Mouse (Mus musculus): Measurements from ENCODE around the gene Gpr39. TPM values are rescaled to one million over a fixed set of nuclear protein-coding genes. Genes with fewer than 3 reads are reported as not detected.
A peak's percentile ranks its signal among the peaks of the same experiment; 100 is the strongest.
"Not testable (repeated sequence)": the region's sequence is repeated elsewhere in the genome, so short reads cannot be mapped to it uniquely, and the experiment has no call there.

Gene Gpr39
- total RNA-seq (2021) = under 1 TPM; 0.17 to 0.25 TPM

DNA sequence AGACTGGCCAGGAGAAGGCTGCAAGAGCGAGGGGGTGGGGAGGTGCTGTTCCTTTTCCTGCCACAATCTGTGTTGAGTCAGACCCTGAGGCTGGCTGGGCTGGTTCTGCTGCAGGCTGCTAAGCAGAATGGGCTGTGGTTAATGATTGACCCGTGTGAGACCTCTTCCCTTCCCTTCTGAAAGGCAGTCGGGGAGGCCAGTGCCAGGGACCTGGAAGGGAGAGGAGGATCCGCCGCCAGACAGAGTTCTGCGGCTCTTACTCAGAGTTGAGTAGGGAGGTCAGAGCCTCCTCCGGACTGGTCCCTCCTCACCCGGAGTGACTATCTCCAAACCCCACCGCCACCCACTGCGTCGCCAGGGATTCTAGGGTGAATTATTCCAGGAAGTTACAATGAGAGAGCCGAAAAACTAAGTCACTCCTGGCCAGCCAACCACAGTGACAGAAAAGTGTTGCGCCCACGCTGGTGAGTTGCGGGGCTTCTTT is at the start of gene Gpr39:
Gpr39 (plus strand) TSS at position 206 of the 484 bp plus-strand sequence.
- DNase-seq = no peak

- DNase-seq = peak; percentile 4 to 5
Measured at GRCm38 (mm10) chr1:125639501-125640253, 37.1 kb upstream of the Gpr39 start.

GRCm38 (mm10) chr1:125643643-125644042 is 33.2 kb upstream of the Gpr39 start:
- DNase-seq = no peak

DNA sequence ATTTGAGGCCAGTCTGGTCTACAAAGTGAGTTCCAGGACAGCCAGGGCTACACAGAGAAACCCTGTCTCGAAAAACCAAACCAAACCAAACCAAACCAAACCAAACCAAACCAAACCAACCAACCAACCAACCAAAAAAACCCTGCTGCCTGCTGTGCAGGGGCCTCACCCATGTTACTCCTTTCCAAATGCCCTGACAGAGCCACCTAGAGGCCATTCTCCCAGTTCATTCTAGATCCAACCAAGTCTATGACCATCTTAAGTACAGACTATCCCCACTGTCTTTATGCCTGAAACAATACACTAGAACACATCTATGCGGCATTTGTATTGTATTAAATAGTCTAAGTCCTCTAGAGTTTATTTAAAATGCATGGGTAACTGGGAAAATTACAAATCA is 30.0 kb upstream of the Gpr39 start:
- not testable (repeated sequence) for DNase-seq

- DNase-seq = no peak
Measured at GRCm38 (mm10) chr1:125648011-125648410, 28.8 kb upstream of the Gpr39 start.

- DNase-seq = no peak
Measured at GRCm38 (mm10) chr1:125649056-125649455, 27.7 kb upstream of the Gpr39 start.

- DNase-seq = no peak
Measured at GRCm38 (mm10) chr1:125652836-125653594, 23.8 kb upstream of the Gpr39 start.

DNA sequence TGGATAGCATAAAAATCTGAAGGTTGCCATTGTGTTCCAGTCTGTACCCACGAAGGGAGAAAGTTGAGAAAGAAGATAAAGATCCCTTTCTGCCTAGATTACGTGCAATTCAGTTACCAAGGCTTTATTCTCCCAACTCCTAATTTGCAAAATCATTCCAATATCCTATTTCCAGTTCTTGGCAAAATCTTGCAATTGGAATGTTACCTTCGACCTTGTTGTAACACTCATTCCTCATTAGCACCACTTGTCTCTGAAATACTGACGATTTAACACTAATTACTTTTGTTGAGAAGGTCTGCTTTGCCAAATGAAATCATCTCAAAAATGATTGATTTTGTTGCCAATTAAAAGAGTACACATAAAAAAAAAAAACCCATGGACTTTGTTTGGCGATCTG is 19.4 kb upstream of the Gpr39 start:
- no peak for DNase-seq

DNA sequence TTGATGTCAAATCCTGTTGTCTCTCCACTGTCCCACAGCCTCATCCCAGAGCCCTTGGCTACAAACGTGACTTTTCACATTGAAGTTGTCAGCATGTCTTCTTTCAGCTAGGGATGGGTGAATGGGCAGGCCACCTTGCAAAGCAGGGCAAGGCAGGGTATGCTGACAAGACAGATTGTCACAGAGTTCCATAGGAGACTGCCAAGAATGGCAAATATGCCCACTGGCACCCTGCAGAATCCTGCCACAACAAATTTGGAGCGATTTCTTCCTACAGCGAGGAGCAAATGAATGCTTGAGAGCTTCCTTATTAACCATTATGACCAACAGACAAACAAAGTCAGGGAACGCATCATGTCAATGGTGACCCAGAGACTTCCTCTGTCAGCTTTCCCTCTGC is 16.6 kb upstream of the Gpr39 start:
- no peak for DNase-seq

DNA sequence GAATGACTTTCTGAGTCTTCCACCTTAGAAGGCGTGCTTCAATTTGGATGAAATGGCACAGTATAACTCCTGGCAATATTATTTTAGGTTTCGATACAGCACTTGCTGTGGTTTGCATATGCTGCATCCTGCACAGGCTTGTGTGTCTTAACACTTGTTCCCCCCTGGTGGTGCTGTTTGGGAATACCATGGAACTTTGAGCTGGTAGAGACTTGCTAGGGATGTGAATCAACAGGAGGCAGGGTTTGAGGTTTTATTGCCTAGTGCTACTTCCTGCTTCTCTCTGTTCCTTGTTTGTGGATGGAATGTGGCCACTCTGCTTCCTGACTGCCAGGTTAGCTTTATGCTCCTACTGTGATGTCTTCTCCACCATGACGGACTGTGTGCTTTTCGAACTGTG is 15.9 kb upstream of the Gpr39 start:
- DNase-seq = no peak

- DNase-seq = no peak
Measured at GRCm38 (mm10) chr1:125662058-125662457, 14.7 kb upstream of the Gpr39 start.

- DNase-seq = no peak
Measured at GRCm38 (mm10) chr1:125662660-125663059, 14.1 kb upstream of the Gpr39 start.

DNA sequence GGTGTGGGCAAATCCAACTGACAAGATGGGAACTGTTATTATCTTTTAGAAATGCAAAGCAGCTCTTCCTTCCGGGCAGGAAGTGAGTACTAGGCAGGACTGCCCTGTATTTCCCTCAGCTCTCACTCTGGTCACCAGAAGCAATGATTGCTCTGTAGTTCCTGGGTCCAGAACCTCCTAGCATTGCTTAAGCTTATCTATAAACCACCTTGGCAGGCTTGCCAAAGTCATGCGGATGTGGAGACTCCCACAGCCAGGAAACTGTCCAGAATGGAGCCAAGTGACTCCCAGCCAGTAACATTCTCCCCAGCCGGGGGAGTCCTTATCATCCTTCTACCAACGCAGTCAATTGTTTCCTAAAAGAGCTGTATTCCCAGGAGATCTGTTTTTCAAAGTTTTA is 13.7 kb upstream of the Gpr39 start:
- no peak for DNase-seq

GRCm38 (mm10) chr1:125665127-125665637 is 11.6 kb upstream of the Gpr39 start:
- no peak for DNase-seq

GRCm38 (mm10) chr1:125669035-125669434 is 7.8 kb upstream of the Gpr39 start:
- DNase-seq = no peak

GRCm38 (mm10) chr1:125675186-125675585 is 1.6 kb upstream of the Gpr39 start:
- DNase-seq = no peak

- no peak for DNase-seq
Measured at GRCm38 (mm10) chr1:125677286-125677685, 491 bp downstream of the Gpr39 start.

- DNase-seq = no peak
Measured at GRCm38 (mm10) chr1:125679522-125680077, 2.8 kb downstream of the Gpr39 start.

DNA sequence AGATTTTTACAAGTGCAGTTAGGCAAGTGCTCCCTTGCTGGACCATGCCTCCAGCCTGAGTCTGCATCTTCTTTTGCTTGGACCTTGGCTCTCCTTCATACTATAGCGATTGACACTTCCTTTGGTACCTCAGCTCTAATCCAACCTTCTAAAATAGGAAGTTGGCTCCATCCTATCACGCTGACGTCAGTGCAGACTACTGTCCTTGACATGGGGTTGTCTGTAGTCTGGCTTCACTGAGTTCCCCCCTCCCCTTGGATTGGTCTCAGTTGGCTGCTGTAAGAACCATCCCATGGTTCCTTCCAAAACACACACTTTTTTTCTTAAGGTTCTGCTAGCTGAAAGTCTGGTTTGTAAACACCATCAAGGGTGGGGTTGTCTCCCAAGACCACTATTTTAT is 7.6 kb downstream of the Gpr39 start:
- no peak for DNase-seq

- DNase-seq = no peak
Measured at GRCm38 (mm10) chr1:125685304-125685703, 8.5 kb downstream of the Gpr39 start.

DNA sequence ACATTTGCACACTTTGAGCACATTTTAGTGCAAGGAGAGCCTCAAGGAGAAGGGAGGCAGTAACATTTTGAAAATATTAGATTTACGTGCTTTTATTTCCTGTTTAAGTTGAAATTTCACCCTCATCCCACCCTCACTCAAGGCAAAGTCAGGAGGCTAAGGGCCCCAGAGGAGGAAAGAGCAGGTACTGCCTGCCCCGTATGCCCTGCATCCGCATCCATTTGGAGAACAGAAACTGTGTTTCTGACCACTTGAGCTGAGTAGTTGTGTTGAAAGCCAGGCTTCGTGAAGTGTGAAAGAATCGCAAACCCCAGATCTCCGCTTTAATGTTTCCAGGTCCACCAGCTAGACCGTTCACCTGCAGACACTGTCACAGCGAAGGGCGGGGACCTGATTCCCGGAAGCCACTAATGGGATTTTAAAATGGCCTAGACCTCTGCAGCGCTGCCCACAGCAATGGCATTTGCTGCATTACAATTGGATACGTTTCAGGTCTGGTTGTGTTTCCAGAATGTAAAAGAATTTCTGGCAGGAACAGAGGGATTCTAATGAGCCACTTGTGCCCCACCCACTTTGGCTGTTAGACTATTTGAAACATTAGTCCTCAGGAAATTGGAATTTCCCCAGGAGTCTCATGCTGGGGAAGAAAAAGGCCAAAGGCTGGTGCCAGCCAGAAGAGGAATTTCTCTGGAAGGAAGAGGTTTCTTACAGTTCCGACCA is 11.1 kb downstream of the Gpr39 start:
- no peak for DNase-seq

GRCm38 (mm10) chr1:125693541-125693940 is 16.7 kb downstream of the Gpr39 start:
- no peak for DNase-seq

DNA sequence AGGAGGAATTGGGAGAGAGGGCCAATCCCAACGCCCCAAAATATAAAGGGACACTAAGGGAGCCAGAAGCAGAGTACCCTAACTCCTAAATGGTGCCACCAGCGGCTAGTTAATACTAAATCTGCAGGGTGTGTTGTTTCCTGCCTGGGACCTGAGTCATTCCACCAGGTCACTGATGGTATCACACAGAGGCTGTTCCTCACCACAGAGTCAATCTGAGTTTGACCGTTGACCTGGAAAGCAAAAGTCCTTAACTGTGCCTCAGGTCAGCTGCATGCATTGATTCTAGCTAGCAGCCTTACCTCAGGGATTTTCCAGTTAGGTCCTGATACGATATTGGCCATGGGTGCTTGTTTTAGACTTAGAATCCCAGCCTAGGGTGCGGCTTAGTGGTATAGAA is 17.5 kb downstream of the Gpr39 start:
- DNase-seq = no peak
